Mouse (Mus musculus) embryonic facial prominence, embryonic 14.5 days (tissue): ENCODE measurements around the gene Clec12b. TPM values are rescaled to one million over a fixed set of nuclear protein-coding genes. Genes with fewer than 3 reads are reported as not detected.

Source experiments
- ATAC-seq: fragments of 200-750 bp; cut with Nextera tagmentation; 2 replicates; pipeline ENCODE4 v1.8.0; 2017; ENCODE audit warnings: low read depth, moderate number of reproducible peaks, moderate TSS enrichment
- DNase-seq: peaks from one replicate; pipeline ENCODE4 v3.0.0-alpha.2; 2015; ENCODE audit warnings: low spot score
- H3K27ac ChIP-seq: fragments of 300-500 bp; sonication (generic); replicated peaks from 2 replicates; pipeline ENCODE4 v1.5.1; 2014; ENCODE audit warnings: low read depth, mild to moderate bottlenecking, low read length, moderate library complexity
- H3K27me3 ChIP-seq: fragments of 300-500 bp; sonication (generic); replicated peaks from 2 replicates; pipeline ENCODE4 v1.6.1; 2014; ENCODE audit warnings: low read length; ENCODE audit not compliant: control insufficient read depth, insufficient read depth
- H3K36me3 ChIP-seq: fragments of 300-500 bp; sonication (generic); 2 replicates; pipeline ENCODE4 v1.6.1; 2014; ENCODE audit warnings: low read length, mixed read lengths; ENCODE audit not compliant: control insufficient read depth, insufficient read depth
- H3K4me1 ChIP-seq: fragments of 300-500 bp; sonication (generic); 2 replicates; pipeline ENCODE4 v1.6.1; 2014; ENCODE audit warnings: antibody characterized with exemption, low read length; ENCODE audit not compliant: control insufficient read depth, insufficient read depth
- H3K4me2 ChIP-seq: fragments of 300-500 bp; sonication (generic); 2 replicates; pipeline ENCODE4 v1.6.1; 2014; ENCODE audit warnings: low read depth, mild to moderate bottlenecking, low read length, moderate library complexity, mixed read lengths
- H3K4me3 ChIP-seq: fragments of 300-500 bp; sonication (generic); 2 replicates; pipeline ENCODE4 v1.5.1; 2014; ENCODE audit warnings: low read depth, mild to moderate bottlenecking, low read length
- H3K9ac ChIP-seq: fragments of 300-500 bp; sonication (generic); 2 replicates; pipeline ENCODE4 v1.6.1; 2014; ENCODE audit warnings: low read depth, mild to moderate bottlenecking, low read length, moderate library complexity, mixed read lengths
- H3K9me3 ChIP-seq: fragments of 300-500 bp; sonication (generic); 2 replicates; pipeline ENCODE4 v1.6.1; 2016; ENCODE audit warnings: low read length; ENCODE audit not compliant: control insufficient read depth
- whole genome bisulfite sequencing: fragments of 180-500 bp; shearing (Covaris S2); extraction: QIAGEN DNeasy Blood & Tissue Kit; methylation state at CpG from one replicate; pipeline ENCODE4 v1.1.7; 2014; 5-methylcytosine and 5-hydroxymethylcytosine counted together
- polyA plus RNA-seq: library from polyadenylated mRNA; unstranded; fragments of >200 nt; fragmentation: Nextera tagmentation; extraction: Ambion mirVana; gene quantifications from 2 replicates; pipeline ENCODE4 v1.2.1, GENCODE M21; 2014

Gene Clec12b
- polyA plus RNA-seq, 1 experiment from 2014 or later, result 0.21 TPM

GRCm38 (mm10) chr6:129385000-129385399 lies 674 bp downstream of the Clec12b start:
- Histone ChIP-seq H3K4me1 (no peaks in the 10 kb centered on the region), H3K36me3 (no peaks in the 10 kb centered on the region), H3K4me2 (no peak overlapping the region), H3K4me3 (no peak overlapping the region), H3K27ac (no peak overlapping the region), H3K9me3 (no peaks in the 10 kb centered on the region), H3K9ac (no peak overlapping the region), H3K27me3 (no peaks in the 10 kb centered on the region)
- ATAC-seq, result no peak
- DNase-seq, result no peak
- WGBS, result 76% methylated on average over 4 of the region's 4 CpGs

- Histone ChIP-seq H3K4me2 (no peak overlapping the region), H3K9ac (no peak overlapping the region), H3K4me3 (no peak overlapping the region), H3K27ac (no peak overlapping the region), H3K9me3 (no peaks in the 10 kb centered on the region), H3K27me3 (no peaks in the 10 kb centered on the region), H3K4me1 (no peaks in the 10 kb centered on the region), H3K36me3 (no peaks in the 10 kb centered on the region)
- 70% methylated on average over 3 of the region's 3 CpGs for WGBS
- DNase-seq, result peak; percentile 23
- ATAC-seq, result no peak
Observed at GRCm38 (mm10) chr6:129383466-129383865, 2.2 kb downstream of the Clec12b start.

GRCm38 (mm10) chr6:129381736-129382135 lies 3.9 kb downstream of the Clec12b start:
- H3K4me2 ChIP-seq, result no peak overlapping the region
- no peaks in the 10 kb centered on the region for H3K4me1 ChIP-seq
- H3K36me3 ChIP-seq, result no peaks in the 10 kb centered on the region
- H3K9me3 ChIP-seq, result no peaks in the 10 kb centered on the region
- H3K4me3 ChIP-seq, result no peak overlapping the region
- no peak overlapping the region for H3K27ac ChIP-seq
- ATAC-seq (no peak), DNase-seq (no peak)
- 86% methylated on average over 1 of the region's 1 CpGs for WGBS
- H3K9ac ChIP-seq, result no peak overlapping the region
- no peaks in the 10 kb centered on the region for H3K27me3 ChIP-seq

GRCm38 (mm10) chr6:129380454-129380853 lies 5.2 kb downstream of the Clec12b start:
- Histone ChIP-seq H3K4me3 (no peak overlapping the region), H3K4me1 (no peaks in the 10 kb centered on the region), H3K9ac (no peak overlapping the region), H3K27ac (no peak overlapping the region), H3K4me2 (no peak overlapping the region), H3K9me3 (no peaks in the 10 kb centered on the region), H3K27me3 (no peaks in the 10 kb centered on the region), H3K36me3 (no peaks in the 10 kb centered on the region)
- no peak for DNase-seq
- no peak for ATAC-seq
- WGBS, result 62% methylated on average over 4 of the region's 4 CpGs

GRCm38 (mm10) chr6:129374937-129375471 lies 10.7 kb downstream of the Clec12b start:
- WGBS, result 77% methylated on average over 2 of the region's 2 CpGs
- no peaks in the 10 kb centered on the region for H3K27me3 ChIP-seq
- no peak for DNase-seq
- H3K4me1 ChIP-seq, result no peaks in the 10 kb centered on the region
- no peak overlapping the region for H3K4me2 ChIP-seq
- no peak overlapping the region for H3K9ac ChIP-seq
- ATAC-seq, result no peak
- no peak overlapping the region for H3K4me3 ChIP-seq
- no peaks in the 10 kb centered on the region for H3K36me3 ChIP-seq
- no peak overlapping the region for H3K27ac ChIP-seq
- H3K9me3 ChIP-seq, result no peaks in the 10 kb centered on the region

- ATAC-seq (no peak), DNase-seq (no peak)
- H3K27ac ChIP-seq, result no peak overlapping the region
- WGBS, result 58% methylated on average over 7 of the region's 7 CpGs
- H3K9ac ChIP-seq, result no peak overlapping the region
- no peaks in the 10 kb centered on the region for H3K36me3 ChIP-seq
- no peaks in the 10 kb centered on the region for H3K27me3 ChIP-seq
- no peak overlapping the region for H3K4me3 ChIP-seq
- H3K9me3 ChIP-seq, result no peaks in the 10 kb centered on the region
- no peak overlapping the region for H3K4me2 ChIP-seq
- H3K4me1 ChIP-seq, result no peaks in the 10 kb centered on the region
Observed at GRCm38 (mm10) chr6:129369374-129370132, 16.1 kb downstream of the Clec12b start.

GRCm38 (mm10) chr6:129365959-129366359 lies 19.7 kb downstream of the Clec12b start:
- 11% methylated on average over 6 of the region's 6 CpGs for WGBS

DNA sequence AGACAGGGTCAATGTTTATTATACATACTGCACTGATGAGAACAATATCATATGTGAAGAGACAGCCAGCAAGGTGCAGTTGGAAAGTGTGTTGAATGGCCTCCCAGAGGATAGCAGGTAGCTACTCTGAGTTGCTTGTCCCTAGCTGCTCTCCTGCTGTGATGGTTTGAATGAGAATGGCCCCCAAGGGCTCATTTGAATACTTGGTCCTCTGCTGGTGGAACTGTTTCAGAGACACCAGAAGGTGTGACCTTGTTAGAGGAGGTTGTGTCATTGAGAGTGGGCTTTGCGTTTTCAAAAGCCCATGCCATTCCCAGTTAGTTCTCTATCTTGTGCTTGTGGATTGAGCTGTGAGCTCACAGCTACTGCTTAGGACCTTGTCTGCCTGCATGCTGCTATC lies 21.7 kb downstream of the Clec12b start:
- Histone ChIP-seq H3K4me3 (no peak overlapping the region), H3K27me3 (no peaks in the 10 kb centered on the region), H3K36me3 (no peaks in the 10 kb centered on the region), H3K9ac (no peak overlapping the region), H3K27ac (no peak overlapping the region), H3K4me2 (no peak overlapping the region), H3K4me1 (no peaks in the 10 kb centered on the region), H3K9me3 (no peaks in the 10 kb centered on the region)
- ATAC-seq (no peak), DNase-seq (no peak)
- WGBS, result 50% methylated on average over 1 of the region's 1 CpGs

More at GRCm38 (mm10) chr6:129365959-129366359, 19.7 kb downstream of the Clec12b start:
- DNase-seq (peak; percentile 75), ATAC-seq (peak; percentile 70)
- Histone ChIP-seq H3K9ac (no peak overlapping the region), H3K27me3 (no peaks in the 10 kb centered on the region), H3K4me2 (no peak overlapping the region), H3K4me1 (no peaks in the 10 kb centered on the region), H3K9me3 (no peaks in the 10 kb centered on the region), H3K4me3 (no peak overlapping the region), H3K36me3 (no peaks in the 10 kb centered on the region), H3K27ac (no peak overlapping the region)

GRCm38 (mm10) chr6:129359515-129359914 lies 26.2 kb downstream of the Clec12b start:
- WGBS, result 83% methylated on average over 2 of the region's 2 CpGs
- DNase-seq (no peak), ATAC-seq (no peak)
- Histone ChIP-seq H3K27me3 (no peaks in the 10 kb centered on the region), H3K4me3 (no peak overlapping the region), H3K9ac (no peak overlapping the region), H3K27ac (no peak overlapping the region), H3K9me3 (no peaks in the 10 kb centered on the region), H3K4me2 (no peak overlapping the region), H3K4me1 (no peaks in the 10 kb centered on the region), H3K36me3 (no peaks in the 10 kb centered on the region)
